Mouse (Mus musculus): ENCODE measurements around the gene Oip5. TPM values are rescaled to one million over a fixed set of nuclear protein-coding genes. Genes with fewer than 3 reads are reported as not detected.
"Not testable (repeated sequence)": the region's sequence is repeated elsewhere in the genome, so short reads cannot be mapped to it uniquely, and the experiment has no call there.

Gene Oip5
- 25.8 and 29.2 TPM in 2 replicates for polyA plus RNA-seq (2014; fragmentation: Nextera tagmentation; extraction: Ambion mirVana)

- no peaks in the 10 kb centered on the region for H3K27me3 ChIP-seq (replicated peaks; ENCODE audit: control insufficient read depth, insufficient read depth, low read length)
- under 1% methylated on average over 55 of the region's 55 CpGs for WGBS
- H3K27ac ChIP-seq (ENCODE audit: low read depth) = peak within 1 kb of the TSS; percentile 68
- H3K9me3 ChIP-seq (ENCODE audit: control insufficient read depth, low read length) = no peaks in the 10 kb centered on the region
- peaks cover 5% of the 10 kb centered on the region; the same call in 1 of the 2 replicates for H3K36me3 ChIP-seq (ENCODE audit: control insufficient read depth, insufficient read depth, low read length)
- ATAC-seq (replicated peaks; ENCODE audit: low FRiP score, low TSS enrichment, low read depth) (peak; percentile 99), DNase-seq (ENCODE audit: low spot score) (peak; percentile 94)
- H3K9ac ChIP-seq (ENCODE audit: low read length) = peak within 1 kb of the TSS; percentile 63
- H3K4me1 ChIP-seq (replicated peaks; ENCODE audit: control insufficient read depth, insufficient read depth, low read length) = peaks cover 20% of the 10 kb centered on the region; the same call in 1 of the 2 replicates
- H3K4me3 ChIP-seq (ENCODE audit: low read depth, low read length) = peak within 1 kb of the TSS; percentile 88
- peak within 1 kb of the TSS; percentile 77 for H3K4me2 ChIP-seq (ENCODE audit: low read length)
These were observed at the start of gene Oip5, which contains the start of gene Nusap1 for GRCm38 (mm10) chr2:119618199-119618982. TSS of gene Oip5 (minus strand) at chr2:119618469. TSS of gene Nusap1 (plus strand) at chr2:119618298.

- not testable (repeated sequence) for H3K4me2 ChIP-seq (ENCODE audit: low read length); H3K9me3 ChIP-seq (ENCODE audit: control insufficient read depth, low read length); DNase-seq (ENCODE audit: low spot score); H3K4me1 ChIP-seq (replicated peaks; ENCODE audit: control insufficient read depth, insufficient read depth, low read length); H3K4me3 ChIP-seq (ENCODE audit: low read depth, low read length); H3K36me3 ChIP-seq (ENCODE audit: control insufficient read depth, insufficient read depth, low read length); ATAC-seq (replicated peaks; ENCODE audit: low FRiP score, low TSS enrichment, low read depth); H3K27ac ChIP-seq (ENCODE audit: low read depth); H3K27me3 ChIP-seq (replicated peaks; ENCODE audit: control insufficient read depth, insufficient read depth, low read length); H3K9ac ChIP-seq (ENCODE audit: low read length)
- WGBS = 74% methylated on average over 20 of the region's 23 CpGs
These were observed 47.5 kb upstream of the Oip5 start for GRCm38 (mm10) chr2:119665744-119666143.

- H3K27ac ChIP-seq (ENCODE audit: low read depth) = no peak within 1 kb of the TSS; the same call in 1 of the 2 replicates
- peak within 1 kb of the TSS; percentile 92 for H3K4me3 ChIP-seq (ENCODE audit: low read depth, low read length)
- DNase-seq (ENCODE audit: low spot score) (peak; percentile 92), ATAC-seq (replicated peaks; ENCODE audit: low FRiP score, low TSS enrichment, low read depth) (peak; percentile 81; the same call in 1 of the 2 replicates)
- peaks cover 9% of the 10 kb centered on the region for H3K4me1 ChIP-seq (replicated peaks; ENCODE audit: control insufficient read depth, insufficient read depth, low read length)
- 1% methylated on average over 44 of the region's 44 CpGs for WGBS
- peak within 1 kb of the TSS; percentile 60 for H3K4me2 ChIP-seq (ENCODE audit: low read length)
- H3K9ac ChIP-seq (ENCODE audit: low read length) = peak within 1 kb of the TSS; percentile 82
- H3K36me3 ChIP-seq (ENCODE audit: control insufficient read depth, insufficient read depth, low read length) = peaks cover 23% of the 10 kb centered on the region
- H3K27me3 ChIP-seq (replicated peaks; ENCODE audit: control insufficient read depth, insufficient read depth, low read length) = no peaks in the 10 kb centered on the region
- H3K9me3 ChIP-seq (ENCODE audit: control insufficient read depth, low read length) = no peaks in the 10 kb centered on the region
These were observed 44.2 kb upstream of the Oip5 start, which contains the start of gene Ndufaf1 for GRCm38 (mm10) chr2:119662220-119663182. TSS of gene Ndufaf1 (minus strand) at chr2:119662827.

- 92% methylated on average over 5 of the region's 5 CpGs for WGBS
- Histone ChIP-seq H3K4me2 (ENCODE audit: low read length) (no peak overlapping the region), H3K9ac (ENCODE audit: low read length) (no peak overlapping the region), H3K4me1 (replicated peaks; ENCODE audit: control insufficient read depth, insufficient read depth, low read length) (no peaks in the 10 kb centered on the region), H3K9me3 (ENCODE audit: control insufficient read depth, low read length) (no peaks in the 10 kb centered on the region), H3K27ac (ENCODE audit: low read depth) (no peak overlapping the region), H3K27me3 (replicated peaks; ENCODE audit: control insufficient read depth, insufficient read depth, low read length) (no peaks in the 10 kb centered on the region), H3K36me3 (ENCODE audit: control insufficient read depth, insufficient read depth, low read length) (peaks cover 94% of the 10 kb centered on the region), H3K4me3 (ENCODE audit: low read depth, low read length) (no peak overlapping the region)
- no peak for ATAC-seq (replicated peaks; ENCODE audit: low FRiP score, low TSS enrichment, low read depth)
- no peak for DNase-seq (ENCODE audit: low spot score)
These were observed 26.0 kb upstream of the Oip5 start for GRCm38 (mm10) chr2:119644254-119644653.

GRCm38 (mm10) chr2:119641214-119641912 lies 23.1 kb upstream of the Oip5 start:
- no peak overlapping the region for H3K9ac ChIP-seq (ENCODE audit: low read length)
- no peaks in the 10 kb centered on the region for H3K9me3 ChIP-seq (ENCODE audit: control insufficient read depth, low read length)
- no peak overlapping the region for H3K4me3 ChIP-seq (ENCODE audit: low read depth, low read length)
- H3K27me3 ChIP-seq (replicated peaks; ENCODE audit: control insufficient read depth, insufficient read depth, low read length) = no peaks in the 10 kb centered on the region
- H3K27ac ChIP-seq (ENCODE audit: low read depth) = no peak overlapping the region
- H3K4me2 ChIP-seq (ENCODE audit: low read length) = no peak overlapping the region
- DNase-seq (ENCODE audit: low spot score) = no peak
- peaks cover 93% of the 10 kb centered on the region for H3K36me3 ChIP-seq (ENCODE audit: control insufficient read depth, insufficient read depth, low read length)
- H3K4me1 ChIP-seq (replicated peaks; ENCODE audit: control insufficient read depth, insufficient read depth, low read length) = no peaks in the 10 kb centered on the region
- no peak for ATAC-seq (replicated peaks; ENCODE audit: low FRiP score, low TSS enrichment, low read depth)
- WGBS = 92% methylated on average over 5 of the region's 5 CpGs

- WGBS = 91% methylated on average over 1 of the region's 1 CpGs
- DNase-seq (ENCODE audit: low spot score) (no peak), ATAC-seq (replicated peaks; ENCODE audit: low FRiP score, low TSS enrichment, low read depth) (no peak)
- H3K4me1 ChIP-seq (replicated peaks; ENCODE audit: control insufficient read depth, insufficient read depth, low read length) = no peaks in the 10 kb centered on the region
- H3K36me3 ChIP-seq (ENCODE audit: control insufficient read depth, insufficient read depth, low read length) = peaks cover 90% of the 10 kb centered on the region
- no peak overlapping the region for H3K4me2 ChIP-seq (ENCODE audit: low read length)
- no peak overlapping the region for H3K4me3 ChIP-seq (ENCODE audit: low read depth, low read length)
- no peak overlapping the region for H3K27ac ChIP-seq (ENCODE audit: low read depth)
- H3K9me3 ChIP-seq (ENCODE audit: control insufficient read depth, low read length) = no peaks in the 10 kb centered on the region
- no peaks in the 10 kb centered on the region for H3K27me3 ChIP-seq (replicated peaks; ENCODE audit: control insufficient read depth, insufficient read depth, low read length)
- H3K9ac ChIP-seq (ENCODE audit: low read length) = no peak overlapping the region
These were observed 18.5 kb upstream of the Oip5 start for GRCm38 (mm10) chr2:119636781-119637180.

- H3K27me3 ChIP-seq (replicated peaks; ENCODE audit: control insufficient read depth, insufficient read depth, low read length) = no peaks in the 10 kb centered on the region
- H3K4me2 ChIP-seq (ENCODE audit: low read length) = no peak overlapping the region
- peaks cover 20% of the 10 kb centered on the region; the same call in 1 of the 2 replicates for H3K4me1 ChIP-seq (replicated peaks; ENCODE audit: control insufficient read depth, insufficient read depth, low read length)
- no peak overlapping the region for H3K27ac ChIP-seq (ENCODE audit: low read depth)
- no peak for DNase-seq (ENCODE audit: low spot score)
- ATAC-seq (replicated peaks; ENCODE audit: low FRiP score, low TSS enrichment, low read depth) = no peak
- 96% methylated on average over 2 of the region's 2 CpGs for WGBS
- no peaks in the 10 kb centered on the region for H3K9me3 ChIP-seq (ENCODE audit: control insufficient read depth, low read length)
- H3K4me3 ChIP-seq (ENCODE audit: low read depth, low read length) = no peak overlapping the region
- H3K9ac ChIP-seq (ENCODE audit: low read length) = 0 out of 2 replicates have a peak overlapping the region, but pooled peaks have one; percentile 5
- peaks cover 26% of the 10 kb centered on the region for H3K36me3 ChIP-seq (ENCODE audit: control insufficient read depth, insufficient read depth, low read length)
These were observed 3.0 kb upstream of the Oip5 start for GRCm38 (mm10) chr2:119621302-119621701.

GRCm38 (mm10) chr2:119619002-119619401 lies 733 bp upstream of the Oip5 start:
- peak overlapping the region; percentile 63 for H3K4me2 ChIP-seq (ENCODE audit: low read length)
- H3K4me1 ChIP-seq (replicated peaks; ENCODE audit: control insufficient read depth, insufficient read depth, low read length) = peaks cover 20% of the 10 kb centered on the region; the same call in 1 of the 2 replicates
- H3K4me3 ChIP-seq (ENCODE audit: low read depth, low read length) = peak overlapping the region; percentile 88
- H3K36me3 ChIP-seq (ENCODE audit: control insufficient read depth, insufficient read depth, low read length) = peaks cover 11% of the 10 kb centered on the region
- not testable (repeated sequence) for ATAC-seq (replicated peaks; ENCODE audit: low FRiP score, low TSS enrichment, low read depth); H3K9me3 ChIP-seq (ENCODE audit: control insufficient read depth, low read length); H3K27me3 ChIP-seq (replicated peaks; ENCODE audit: control insufficient read depth, insufficient read depth, low read length); DNase-seq (ENCODE audit: low spot score)
- H3K27ac ChIP-seq (ENCODE audit: low read depth) = peak overlapping the region; percentile 40; the same call in 1 of the 2 replicates
- peak overlapping the region; percentile 53 for H3K9ac ChIP-seq (ENCODE audit: low read length)
- 15% methylated on average over 6 of the region's 6 CpGs for WGBS
